ENCODE assay signal across 17 mouse cellular contexts in the genomic region with DNA sequence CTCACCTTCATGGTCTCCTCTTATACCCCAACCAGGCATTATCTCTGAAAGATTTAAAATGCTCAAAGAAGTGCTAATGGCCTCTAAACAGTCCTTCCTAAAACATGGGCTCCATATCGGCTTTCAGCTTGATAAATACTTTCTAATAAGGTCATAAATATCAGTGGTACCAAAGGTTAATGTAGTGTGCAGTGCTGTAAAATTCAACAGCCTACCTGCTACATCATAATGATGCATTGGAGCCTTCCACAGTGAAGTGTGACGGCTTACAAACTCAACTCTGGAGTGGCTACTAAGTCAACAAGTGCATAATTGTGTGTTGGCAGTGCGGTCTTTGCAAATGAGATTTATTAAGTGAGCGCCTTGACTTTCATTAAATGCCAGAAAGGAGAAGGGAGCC.
"Had no signal": no experiment of that assay in that cellular context is flagged by ENCODE, and none has a peak within 500 bp of the region (broad histone marks: within the 10 kb centered on the region; RNA-seq: fewer than 3 reads in every experiment).

No protein-coding gene starts in this region.

- H3K27me3 ChIP-seq: limb, embryonic 12.5 days; limb, embryonic 15.5 days; megakaryocyte, embryonic 14.5 days had no signal

- H3K36me3 ChIP-seq: limb, embryonic 12.5 days; limb, embryonic 15.5 days had no signal

- H3K4me2 ChIP-seq: limb, embryonic 12.5 days; limb, embryonic 15.5 days; liver, embryonic 11.5 days; lung, embryonic 14.5 days; midbrain, embryonic 11.5 days had no signal

- H3K27ac ChIP-seq: limb, embryonic 12.5 days; limb, embryonic 15.5 days; liver, embryonic 14.5 days had no signal

- H3K9me3 ChIP-seq: limb, embryonic 12.5 days; limb, embryonic 15.5 days had no signal

- DNase-seq: kidney, adult 18-20 months; kidney, postnatal 36 days; layer of hippocampus, adult 9-11 months; liver, postnatal 0 days; lung, embryonic 14.5 days; midbrain, embryonic 14.5 days; thymus, adult 18-20 months; thymus, postnatal 36 days had no signal

- H3K9ac ChIP-seq: limb, embryonic 12.5 days; limb, embryonic 15.5 days; liver, embryonic 14.5 days; liver, postnatal 0 days; lung, embryonic 14.5 days had no signal

- H3K4me3 ChIP-seq: limb, embryonic 12.5 days; limb, embryonic 15.5 days; megakaryocyte, embryonic 14.5 days had no signal

- H3K4me1 ChIP-seq: limb, embryonic 12.5 days; limb, embryonic 15.5 days; megakaryocyte, embryonic 14.5 days had no signal

- ATAC-seq: inflammation-experienced regulatory T-cells, adult 6 months; intestine, embryonic 16.5 days; liver, postnatal 0 days; lung, postnatal 0 days had no signal
